Mouse (Mus musculus) gastrocnemius, adult 2 months (tissue): ENCODE measurements around the gene Rps27rt. TPM values are rescaled to one million over a fixed set of nuclear protein-coding genes. Genes with fewer than 3 reads are reported as not detected.
"Not testable (repeated sequence)": the region's sequence is repeated elsewhere in the genome, so short reads cannot be mapped to it uniquely, and the experiment has no call there.

Experiments used
- DNase-seq: peaks from one replicate; pipeline ENCODE4 v3.0.0; 2022
- H3K27ac ChIP-seq: fragments of 200-600 bp; 2 replicates; pipeline ENCODE4 v1.8.1; 2022; ENCODE audit warnings: mild to moderate bottlenecking
- H3K4me3 ChIP-seq: fragments of 200-600 bp; 2 replicates; pipeline ENCODE4 v1.8.1; 2022; ENCODE audit warnings: mild to moderate bottlenecking, moderate library complexity
- CTCF ChIP-seq: fragments of 200-600 bp; IDR thresholded peaks from 2 replicates; pipeline ENCODE4 v1.8.1; 2022; ENCODE audit warnings: antibody characterized with exemption, mild to moderate bottlenecking, moderate library complexity
- intact Hi-C: fragments of 180-260 bp; cut with DNase I; formaldehyde crosslinking; loops from one replicate; pipeline ENCODE4 v1.15.1; 2025
- total RNA-seq, 2 experiments: library from RNA; stranded (reverse); gene quantifications; 2 replicates each; pipeline ENCODE4 v1.2.3; 2021

Rps27rt gene
- total RNA-seq, 2 experiments from 2014 or later, result 34.1 to 35.4 TPM

- intact Hi-C loops, result no loop called here
- no peak for TF ChIP-seq CTCF
- no peak for DNase-seq
- H3K27ac ChIP-seq, result peak overlapping the region; percentile 82
- peak overlapping the region; percentile 92 for H3K4me3 ChIP-seq
Measured at GRCm38 (mm10) chr9:114977461-114978280, 4.9 kb downstream of the Rps27rt start.

DNA sequence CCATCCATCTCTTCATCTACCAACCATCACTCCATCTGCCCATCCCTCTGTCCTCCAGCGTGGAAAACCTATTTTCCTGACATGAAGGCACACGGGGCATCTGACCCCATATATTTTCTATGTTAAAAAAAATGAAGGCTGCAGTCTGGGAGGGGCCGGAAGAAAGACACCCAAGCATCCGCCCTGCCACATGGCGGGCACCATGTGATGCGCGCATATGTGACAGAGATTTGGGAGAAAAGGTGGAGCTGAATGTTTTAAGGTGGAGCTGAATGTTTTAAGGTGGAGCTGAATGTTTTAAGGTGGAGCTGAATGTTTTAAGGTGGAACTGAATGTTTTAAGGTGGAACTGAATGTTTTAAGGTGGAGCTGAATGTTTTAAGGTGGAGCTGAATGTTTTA lies 16.3 kb downstream of the Rps27rt start:
- H3K4me3 ChIP-seq, DNase-seq, intact Hi-C loops, H3K27ac ChIP-seq: not testable (repeated sequence)

DNA sequence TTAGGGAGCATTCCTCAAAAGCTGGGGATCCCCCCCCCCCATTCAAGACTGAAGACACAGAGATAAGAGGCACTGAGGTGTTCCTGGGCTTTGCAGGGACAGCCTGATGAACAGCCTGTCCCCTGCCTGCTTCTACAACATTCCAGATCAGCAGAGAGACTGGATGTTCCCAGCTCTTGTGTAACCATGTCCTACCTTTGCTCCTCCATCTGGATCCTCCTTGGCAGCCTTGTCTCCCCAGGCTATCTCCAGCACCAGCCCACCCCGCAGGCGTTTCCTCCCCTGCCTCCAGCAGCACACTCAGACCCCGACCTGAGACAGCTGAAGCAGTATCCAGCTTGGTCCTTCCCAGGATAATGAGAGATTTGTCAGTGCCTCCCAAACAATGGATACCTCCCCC lies 18.4 kb downstream of the Rps27rt start:
- intact Hi-C loops, result no loop called here
- H3K4me3 ChIP-seq, result no peak overlapping the region
- TF ChIP-seq CTCF, result no peak

DNA sequence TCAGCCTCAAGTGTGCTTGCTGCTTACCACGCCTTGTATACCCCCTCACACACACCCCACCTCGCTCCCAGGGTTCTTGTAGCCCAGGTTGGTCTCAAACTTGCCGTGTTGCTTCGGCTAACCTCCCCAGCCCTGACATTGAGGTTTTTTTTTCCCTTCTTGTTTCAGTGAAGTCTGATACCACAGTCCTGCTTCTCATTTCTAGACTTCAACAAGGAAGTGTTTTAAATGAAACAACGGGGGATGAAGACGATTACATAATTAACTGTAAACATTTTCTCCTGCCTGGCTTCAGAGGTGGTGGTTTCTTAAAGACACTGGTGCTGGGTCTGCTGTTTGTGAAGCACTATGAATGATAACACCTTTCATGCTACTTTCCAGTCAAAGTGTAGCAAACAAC lies 21.7 kb downstream of the Rps27rt start:
- DNase-seq, result no peak
- Histone ChIP-seq H3K27ac (peak overlapping the region; percentile 75), H3K4me3 (no peak overlapping the region)
- intact Hi-C loops, result no loop called here
- TF ChIP-seq CTCF, result no peak

More for the DNA sequence above, 18.4 kb downstream of the Rps27rt start:
- H3K27ac ChIP-seq, result no peak overlapping the region
- no peak for DNase-seq

DNA sequence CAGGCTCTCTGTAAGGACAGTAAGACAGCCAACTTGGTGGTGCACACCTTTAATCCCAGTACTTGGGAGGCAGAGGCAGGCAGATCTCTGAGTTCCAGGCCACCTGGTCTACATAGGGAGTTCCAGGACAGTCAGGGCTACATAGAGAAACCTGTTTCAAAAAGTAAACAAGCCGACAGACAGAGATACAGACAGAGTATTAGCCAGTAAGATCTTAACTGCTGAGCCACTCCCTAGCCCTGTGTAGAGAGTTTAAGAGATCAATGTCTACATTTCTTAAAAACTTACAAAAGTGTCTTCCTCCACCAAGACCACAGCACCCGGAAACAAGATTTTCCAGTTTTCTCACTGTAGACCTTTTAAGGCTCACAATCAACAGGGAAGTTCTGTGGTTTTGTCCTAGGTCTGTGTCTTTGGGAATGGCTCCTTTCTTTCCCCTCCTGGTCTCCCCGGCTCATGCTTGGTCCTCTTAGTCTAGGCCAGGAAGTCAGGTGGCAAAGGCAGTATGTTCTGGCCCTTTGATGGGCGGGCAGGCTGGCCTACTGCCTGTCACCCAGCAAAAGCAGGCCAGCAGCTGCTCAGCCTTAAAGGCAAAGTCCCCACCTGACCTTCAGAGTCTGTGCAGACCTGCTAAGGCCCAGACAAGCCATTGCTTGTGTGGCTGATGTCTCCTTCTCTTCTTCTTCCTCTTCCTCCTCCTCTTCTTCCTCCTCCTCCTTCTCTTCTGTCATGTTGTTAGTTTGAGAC lies 22.3 kb downstream of the Rps27rt start:
- Histone ChIP-seq H3K4me3 (peak overlapping the region; percentile 15), H3K27ac (peak overlapping the region; percentile 75)
- TF ChIP-seq CTCF, result no peak
- intact Hi-C loops, result no loop called here
- DNase-seq, result peak; percentile 80

DNA sequence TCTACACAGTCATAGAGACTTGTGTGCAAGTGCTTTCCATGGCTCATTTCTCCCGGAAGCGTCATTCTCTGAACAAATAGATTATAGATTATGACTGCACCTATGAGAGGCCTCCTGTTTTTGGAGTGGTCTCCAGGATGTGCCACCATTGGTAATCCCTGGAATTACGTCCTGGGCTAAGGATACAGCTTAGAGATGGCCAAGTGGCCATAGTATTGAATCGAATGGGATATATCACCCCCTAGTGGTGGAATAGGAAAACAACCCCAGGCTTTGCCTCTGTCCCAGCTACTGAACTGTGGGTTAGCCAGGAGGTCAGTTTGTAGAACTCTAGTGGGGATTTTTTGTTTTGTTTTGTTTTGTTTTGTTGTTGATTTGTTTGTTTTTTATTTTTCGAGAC lies 25.6 kb downstream of the Rps27rt start:
- intact Hi-C loops, result loop anchor here (1.0 to 5.0 kb wide), 2 partner anchors 44 to 160 kb away; no protein-coding TSS in a partner anchor

DNA sequence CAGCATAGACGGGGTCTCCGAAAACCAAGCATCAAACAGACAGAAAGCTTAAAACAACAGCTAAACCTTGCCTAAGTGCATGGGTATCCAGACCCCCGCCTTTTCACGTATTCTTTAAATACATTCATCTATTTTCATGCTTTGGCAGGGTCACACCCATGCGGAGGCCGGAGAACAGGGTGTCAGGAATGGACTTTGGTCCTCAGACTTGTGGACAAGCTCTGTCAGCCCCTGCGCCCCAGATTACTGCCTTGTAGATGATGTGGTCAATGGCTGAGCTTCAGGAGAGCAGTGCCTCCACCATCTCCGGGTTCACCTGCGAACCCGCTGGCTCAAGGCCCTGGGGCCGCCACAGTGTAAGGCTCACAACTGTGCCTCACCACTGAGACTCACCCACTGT lies 27.2 kb downstream of the Rps27rt start:
- Histone ChIP-seq H3K27ac (no peak overlapping the region), H3K4me3 (no peak overlapping the region)
- intact Hi-C loops, result loop anchor here (5.0 kb wide), 1 partner anchor 158 kb away; no protein-coding TSS in a partner anchor
- no peak for DNase-seq
- no peak for TF ChIP-seq CTCF

More for the DNA sequence above, 25.6 kb downstream of the Rps27rt start:
- no peak for DNase-seq
- Histone ChIP-seq H3K4me3 (no peak overlapping the region), H3K27ac (no peak overlapping the region)
- peak; percentile 87 for TF ChIP-seq CTCF

GRCm38 (mm10) chr9:114952866-114953265 lies 29.7 kb downstream of the Rps27rt start:
- intact Hi-C loops, result no loop called here
- TF ChIP-seq CTCF, result peak; percentile 57
- H3K27ac ChIP-seq, result no peak overlapping the region
- no peak overlapping the region for H3K4me3 ChIP-seq
- no peak for DNase-seq

GRCm38 (mm10) chr9:114948395-114948794 lies 34.1 kb downstream of the Rps27rt start:
- no peak for TF ChIP-seq CTCF
- Histone ChIP-seq H3K27ac (peak overlapping the region; percentile 8; the same call in 1 of the 2 replicates), H3K4me3 (no peak overlapping the region)
- intact Hi-C loops, result no loop called here
- DNase-seq, result peak; percentile 31

DNA sequence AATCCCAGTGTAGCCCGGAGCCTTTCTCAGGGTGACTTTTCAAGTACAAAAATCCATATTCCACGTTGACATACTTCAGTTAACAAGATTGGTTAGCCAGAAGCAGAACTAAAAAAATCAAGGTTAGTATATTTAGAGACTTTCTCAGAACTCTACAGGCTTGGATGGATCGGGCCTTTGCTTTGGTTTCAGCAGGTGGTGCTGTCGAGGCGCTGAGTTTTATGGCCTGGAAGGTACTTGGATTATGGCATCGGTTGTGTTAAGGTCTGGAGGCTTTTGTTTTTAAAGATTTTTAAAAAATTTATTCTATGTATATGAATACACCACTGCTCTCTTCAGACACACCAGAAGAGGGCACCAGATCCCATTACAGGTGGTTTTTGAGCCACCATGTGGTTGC lies 37.0 kb downstream of the Rps27rt start:
- no peak; the same call in 1 of the 2 replicates for TF ChIP-seq CTCF
- no peak overlapping the region for H3K27ac ChIP-seq
- DNase-seq, result no peak
- intact Hi-C loops, result no loop called here
- H3K4me3 ChIP-seq, result no peak overlapping the region

DNA sequence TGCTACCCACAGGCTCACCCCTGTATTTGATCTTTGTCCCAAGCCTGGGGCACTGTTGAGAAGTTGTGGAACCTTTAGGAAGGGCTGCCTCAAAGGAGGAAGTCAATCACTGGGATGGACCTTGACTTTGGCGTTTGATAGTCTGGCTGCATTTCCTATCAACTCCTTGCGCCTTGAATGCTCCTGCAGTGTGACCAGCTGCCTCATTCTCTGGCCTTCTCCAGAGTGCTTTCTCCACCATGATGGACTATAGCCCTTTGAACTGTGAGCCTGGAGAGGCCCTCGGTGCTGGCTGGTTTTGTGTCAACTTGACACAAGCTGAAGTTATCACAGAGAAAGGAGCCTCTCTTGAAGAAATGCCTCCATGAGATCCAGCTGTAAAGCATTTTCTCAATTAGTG lies 37.9 kb downstream of the Rps27rt start:
- H3K27ac ChIP-seq, result no peak overlapping the region
- no peak overlapping the region for H3K4me3 ChIP-seq
- DNase-seq, result no peak
- intact Hi-C loops, result no loop called here
- TF ChIP-seq CTCF, result no peak

DNA sequence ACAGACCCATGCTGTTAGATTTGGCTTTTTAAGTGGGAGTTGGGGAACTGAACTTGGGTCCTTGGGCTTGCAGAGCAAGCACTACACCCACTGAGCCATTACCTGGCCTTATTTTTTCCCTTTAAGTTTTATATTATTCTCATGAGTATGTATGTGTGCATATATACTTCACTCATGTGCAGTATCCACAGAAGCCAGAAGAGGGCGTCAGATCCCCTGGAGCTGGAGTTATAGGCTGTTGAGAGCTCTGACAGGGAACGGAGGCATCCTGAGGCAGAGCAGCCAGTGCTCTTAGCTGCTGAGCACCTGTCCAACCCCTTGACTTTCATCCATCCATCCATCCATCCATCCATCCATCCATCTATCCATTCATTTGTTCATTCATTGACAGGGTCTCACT lies 45.9 kb downstream of the Rps27rt start:
- no peak for DNase-seq
- intact Hi-C loops, result no loop called here
- no peak overlapping the region for H3K4me3 ChIP-seq
- no peak for TF ChIP-seq CTCF
- no peak overlapping the region for H3K27ac ChIP-seq

- DNase-seq, result no peak
- intact Hi-C loops, result no loop called here
- H3K27ac ChIP-seq, result no peak overlapping the region
- H3K4me3 ChIP-seq, result no peak overlapping the region
- TF ChIP-seq CTCF, result no peak
Measured at GRCm38 (mm10) chr9:114935321-114935720, 47.2 kb downstream of the Rps27rt start.
